Mouse (Mus musculus) spleen, adult 2 months (tissue): ENCODE measurements at regions not wholly inside any gene's neighbourhood (a gene's known extent, or its start where the extent isn't known, plus 50 kb on each side); places are given as distances from the start of the nearest gene placed in this dataset.

ENCODE experiments used
- DNase-seq, 2 experiments: peaks; one replicate each; pipeline versions ENCODE4 v3.0.0 to v3.0.0-alpha.2; 2012 to 2021; ENCODE audit warnings: low spot score in 2 of 2, low read depth in 1 of 2
- H3K27ac ChIP-seq: fragments of 200-500 bp; 2 replicates; pipeline ENCODE4 v1.5.1; 2012; ENCODE audit warnings: low read length, inconsistent platforms; ENCODE audit not compliant: insufficient read depth
- H3K27me3 ChIP-seq: fragments of 200-500 bp; 2 replicates; pipeline ENCODE4 v1.6.1; 2012; ENCODE audit warnings: mild to moderate bottlenecking, moderate library complexity, low read length, inconsistent platforms; ENCODE audit not compliant: control insufficient read depth, insufficient read depth
- H3K36me3 ChIP-seq: fragments of 200-500 bp; 2 replicates; pipeline ENCODE4 v1.6.1; 2012; ENCODE audit warnings: mild to moderate bottlenecking, low read length, inconsistent platforms; ENCODE audit not compliant: control insufficient read depth, insufficient read depth
- H3K4me1 ChIP-seq: fragments of 200-500 bp; 2 replicates; pipeline ENCODE4 v1.6.1; 2011; ENCODE audit warnings: inconsistent platforms; ENCODE audit not compliant: control insufficient read depth, insufficient read depth, insufficient read length
- H3K4me3 ChIP-seq: fragments of 200-500 bp; 2 replicates; pipeline ENCODE4 v1.5.1; 2011; ENCODE audit warnings: mild to moderate bottlenecking, inconsistent platforms; ENCODE audit not compliant: insufficient read depth, insufficient read length; ENCODE audit errors: extremely low read depth
- CTCF ChIP-seq: fragments of 200-500 bp; IDR thresholded peaks from 2 replicates; pipeline ENCODE4 v1.5.1; 2011; ENCODE audit warnings: mild to moderate bottlenecking, inconsistent platforms; ENCODE audit not compliant: insufficient read depth, insufficient read length, insufficient replicate concordance; ENCODE audit errors: extremely low read depth
- POLR2A ChIP-seq: fragments of 200-500 bp; IDR thresholded peaks from 2 replicates; pipeline ENCODE4 v1.6.1; 2011; ENCODE audit warnings: low read depth, low read length, inconsistent platforms
- WGBS: fragments of 180-500 bp; shearing (Covaris S2); methylation state at CpG from one replicate; pipeline ENCODE4 v1.1.7; 2018; 5-methylcytosine and 5-hydroxymethylcytosine counted together

- no peak overlapping the region for H3K27ac ChIP-seq
- 88% methylated on average over 11 of the region's 11 CpGs for WGBS
- H3K36me3 ChIP-seq = no peaks in the 10 kb centered on the region
- DNase-seq = no peak
- no peaks in the 10 kb centered on the region for H3K27me3 ChIP-seq
- TF ChIP-seq CTCF (no peak), POLR2A (no peak)
- H3K4me3 ChIP-seq = no peak overlapping the region
- no peaks in the 10 kb centered on the region for H3K4me1 ChIP-seq
Observed at GRCm38 (mm10) chr10:99556353-99557036, 203.0 kb downstream of the Csl start.

- Histone ChIP-seq H3K27me3 (no peaks in the 10 kb centered on the region), H3K27ac (no peak overlapping the region), H3K4me3 (no peak overlapping the region), H3K36me3 (no peaks in the 10 kb centered on the region), H3K4me1 (no peaks in the 10 kb centered on the region)
- DNase-seq = no peak
- no peak for TF ChIP-seq CTCF
- no peak for TF ChIP-seq POLR2A
- 86% methylated on average over 5 of the region's 5 CpGs for WGBS
Observed at GRCm38 (mm10) chr10:99558656-99559055, 200.8 kb downstream of the Csl start.

- Histone ChIP-seq H3K4me1 (no peaks in the 10 kb centered on the region), H3K27ac (no peak overlapping the region), H3K4me3 (no peak overlapping the region), H3K36me3 (no peaks in the 10 kb centered on the region), H3K27me3 (no peaks in the 10 kb centered on the region)
- no peak for DNase-seq
- no peak for TF ChIP-seq CTCF
- no peak for TF ChIP-seq POLR2A
- 76% methylated on average over 11 of the region's 11 CpGs for WGBS
Observed at GRCm38 (mm10) chr10:99561166-99561818, 198.2 kb downstream of the Csl start.

GRCm38 (mm10) chr10:99564605-99565004, 194.9 kb downstream of the Csl start:
- no peak overlapping the region for H3K27ac ChIP-seq
- no peaks in the 10 kb centered on the region for H3K36me3 ChIP-seq
- no peaks in the 10 kb centered on the region for H3K27me3 ChIP-seq
- H3K4me1 ChIP-seq = no peaks in the 10 kb centered on the region
- whole genome bisulfite sequencing = 92% methylated on average over 4 of the region's 4 CpGs
- no peak overlapping the region for H3K4me3 ChIP-seq
- no peak for DNase-seq
- TF ChIP-seq POLR2A (no peak), CTCF (no peak)

GRCm38 (mm10) chr10:99568424-99568823, 191.0 kb downstream of the Csl start:
- H3K27me3 ChIP-seq = no peaks in the 10 kb centered on the region
- DNase-seq = no peak

GRCm38 (mm10) chr10:99570190-99570589, 189.3 kb downstream of the Csl start:
- H3K36me3 ChIP-seq = no peaks in the 10 kb centered on the region

More at GRCm38 (mm10) chr10:99568424-99568823, 191.0 kb downstream of the Csl start:
- no peak overlapping the region for H3K27ac ChIP-seq
- WGBS = 74% methylated on average over 5 of the region's 5 CpGs
- no peaks in the 10 kb centered on the region for H3K36me3 ChIP-seq
- H3K4me3 ChIP-seq = no peak overlapping the region
- TF ChIP-seq CTCF (no peak), POLR2A (no peak)
- H3K4me1 ChIP-seq = no peaks in the 10 kb centered on the region

GRCm38 (mm10) chr10:99573997-99574396, 185.5 kb downstream of the Csl start:
- H3K4me1 ChIP-seq = no peaks in the 10 kb centered on the region
- no peaks in the 10 kb centered on the region for H3K27me3 ChIP-seq
- no peaks in the 10 kb centered on the region for H3K36me3 ChIP-seq
- H3K4me3 ChIP-seq = no peak overlapping the region
- no peak for DNase-seq
- TF ChIP-seq CTCF (no peak), POLR2A (no peak)
- WGBS = 94% methylated on average over 14 of the region's 14 CpGs
- H3K27ac ChIP-seq = no peak overlapping the region

More at GRCm38 (mm10) chr10:99570190-99570589, 189.3 kb downstream of the Csl start:
- Histone ChIP-seq H3K4me3 (no peak overlapping the region), H3K27ac (no peak overlapping the region), H3K27me3 (no peaks in the 10 kb centered on the region), H3K4me1 (no peaks in the 10 kb centered on the region)
- DNase-seq = no peak
- 77% methylated on average over 2 of the region's 2 CpGs for WGBS
- TF ChIP-seq CTCF = no peak
- no peak for TF ChIP-seq POLR2A
